Mouse (Mus musculus): ENCODE measurements at regions not wholly inside any gene's neighbourhood (a gene's known extent, or its start where the extent isn't known, plus 50 kb on each side); places are given as distances from the start of the nearest gene placed in this dataset.

- DNase-seq (ENCODE audit: low read depth, low spot score): no peak
Observed at GRCm38 (mm10) chr11:44229996-44230395, 169.9 kb upstream of the Il12b start.

- DNase-seq (ENCODE audit: low read depth, low spot score): peak; percentile 52
Observed at GRCm38 (mm10) chr11:44235456-44235855, 164.4 kb upstream of the Il12b start.

- DNase-seq (ENCODE audit: low read depth, low spot score): peak; percentile 87
Observed at GRCm38 (mm10) chr11:44238051-44238450, 161.8 kb upstream of the Il12b start.

DNA sequence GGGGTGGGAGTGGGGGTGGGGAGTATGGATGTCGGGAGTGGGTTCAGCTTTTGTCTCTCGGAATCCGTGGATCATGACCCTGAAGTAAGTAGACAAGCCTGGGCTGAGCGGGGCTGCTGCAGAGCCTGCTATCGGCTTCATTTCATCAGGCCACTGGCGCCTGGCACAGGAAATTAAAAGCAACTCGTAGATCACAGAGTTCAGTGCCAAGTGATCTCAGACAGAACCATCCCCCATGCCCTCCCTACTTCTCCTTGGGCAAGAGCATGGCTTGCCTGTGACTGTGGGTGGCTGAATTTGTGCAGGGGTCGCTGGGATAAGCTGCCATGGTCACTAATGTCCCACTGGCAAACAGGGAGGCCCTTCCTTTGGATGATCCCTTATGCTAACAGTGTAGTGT lies 161.3 kb upstream of the Il12b start:
- no peak for DNase-seq (ENCODE audit: low read depth, low spot score)

DNA sequence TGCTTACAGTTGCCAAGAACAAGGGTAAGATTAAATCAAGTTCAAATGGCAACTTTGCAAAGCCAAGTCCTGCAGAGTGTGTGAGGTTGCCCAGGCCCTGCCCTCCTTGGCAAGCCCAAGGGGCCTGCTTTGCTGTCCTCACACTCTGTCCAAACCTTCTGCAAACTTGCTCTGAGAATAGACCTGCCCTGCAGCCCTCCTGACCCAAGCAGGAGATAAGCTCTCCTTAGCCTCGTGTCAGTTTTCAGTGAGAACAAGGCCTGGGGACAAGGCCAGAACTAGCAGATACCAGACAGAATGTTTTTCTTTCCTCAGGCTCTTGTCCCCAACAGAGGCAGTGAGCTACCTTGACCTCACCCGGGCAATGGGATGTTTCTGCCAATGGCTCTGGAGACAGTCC lies 156.7 kb upstream of the Il12b start:
- DNase-seq (ENCODE audit: low read depth, low spot score): no peak

- DNase-seq (ENCODE audit: low read depth, low spot score): no peak
Observed at GRCm38 (mm10) chr11:44251821-44252220, 148.0 kb upstream of the Il12b start.

DNA sequence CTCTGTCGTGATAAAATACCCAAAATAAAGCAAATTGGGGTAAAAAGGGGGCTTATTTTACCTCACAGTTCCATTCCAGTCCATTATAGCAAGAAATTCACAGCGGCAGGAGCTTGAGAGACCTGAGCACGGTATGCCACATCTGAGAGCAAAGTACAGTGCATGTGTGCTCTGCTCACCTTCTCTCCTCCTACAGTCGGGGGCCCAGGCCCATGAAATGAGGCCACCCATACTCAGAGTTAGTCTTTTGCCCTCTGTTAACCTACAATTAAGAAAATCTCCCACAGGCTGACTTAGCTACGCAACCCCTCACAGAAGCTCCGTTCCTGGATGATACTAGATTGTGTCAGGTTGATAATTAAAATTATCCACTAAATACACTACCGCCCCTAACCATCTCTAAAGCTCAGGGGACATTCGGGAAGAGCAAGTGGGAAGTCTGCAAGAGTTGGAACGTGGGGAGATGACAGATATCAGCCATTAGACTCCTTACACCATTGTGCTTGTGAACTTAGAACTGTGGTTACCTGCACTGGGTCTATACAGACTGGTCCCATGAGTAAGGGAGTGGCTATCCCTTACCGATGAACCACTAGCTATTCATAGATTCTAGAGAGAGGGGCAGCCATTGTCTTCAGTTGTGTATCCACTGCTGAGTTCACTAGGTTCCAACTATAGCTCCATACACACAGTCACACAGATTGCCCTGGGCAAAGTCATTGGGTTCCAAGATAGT lies 139.3 kb upstream of the Il12b start:
- DNase-seq (ENCODE audit: low read depth, low spot score): no peak

DNA sequence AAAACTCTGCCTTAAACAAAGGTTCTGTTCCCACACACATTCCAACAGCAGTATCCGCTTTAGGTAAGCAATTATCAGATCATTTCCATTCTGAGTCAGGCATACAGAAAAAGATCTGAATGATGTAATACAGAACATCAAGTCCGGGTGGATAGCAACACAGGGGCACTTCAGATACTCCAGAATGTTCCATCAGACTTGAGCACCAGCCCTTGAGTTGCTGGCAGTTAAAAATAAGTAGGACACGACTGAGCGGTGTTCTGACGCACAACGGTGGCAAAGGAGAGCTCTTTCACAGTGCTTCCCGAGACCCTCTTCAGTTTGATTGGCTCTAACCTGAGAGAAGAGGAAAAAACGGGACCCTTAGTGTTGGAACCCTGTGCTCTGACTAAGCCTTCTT lies 138.2 kb upstream of the Il12b start:
- DNase-seq (ENCODE audit: low read depth, low spot score): no peak

DNA sequence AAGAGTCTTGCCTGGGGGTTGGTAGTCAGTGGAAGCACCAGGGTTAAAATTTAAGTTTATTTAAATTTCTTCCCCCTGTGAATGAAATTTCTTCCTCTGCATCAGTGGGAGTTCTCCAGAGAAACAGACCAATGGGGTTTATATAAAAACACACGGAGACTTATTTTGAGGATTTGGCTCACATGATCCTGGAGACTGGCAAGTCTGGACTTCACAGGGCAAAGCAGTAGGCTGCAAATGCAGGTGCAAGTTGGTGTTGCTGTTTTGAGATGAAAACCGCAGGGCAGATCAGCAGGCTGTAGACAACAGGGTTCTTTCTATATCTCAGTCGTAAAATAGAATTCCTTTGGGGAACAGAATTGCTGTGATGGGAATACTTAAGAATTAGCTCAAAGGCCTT lies 137.3 kb upstream of the Il12b start:
- DNase-seq (ENCODE audit: low read depth, low spot score): no peak

GRCm38 (mm10) chr11:44272268-44272667 lies 127.6 kb upstream of the Il12b start:
- DNase-seq (ENCODE audit: low read depth, low spot score): no peak

- no peak for DNase-seq (ENCODE audit: low read depth, low spot score)
Observed at GRCm38 (mm10) chr11:44278521-44279208, 121.2 kb upstream of the Il12b start.

DNA sequence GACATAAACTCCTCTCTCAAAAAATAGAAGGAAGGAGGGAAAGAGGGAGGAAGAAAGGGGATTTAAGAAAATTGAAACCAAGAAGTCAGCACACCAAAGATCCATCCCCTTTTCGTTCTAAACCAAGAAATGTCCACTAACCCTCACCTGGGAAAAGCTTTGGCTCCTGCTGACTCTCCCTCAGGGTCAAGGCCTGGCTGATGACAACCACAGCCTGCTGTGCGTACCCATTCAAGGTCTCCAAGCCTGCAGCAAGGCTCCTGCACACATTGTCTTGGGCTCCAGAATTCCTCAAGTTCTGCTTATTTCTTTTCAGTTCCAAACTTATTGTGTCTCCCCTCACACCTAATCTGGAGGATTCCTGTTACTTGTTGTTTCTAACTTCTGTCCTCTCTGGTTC lies 113.9 kb upstream of the Il12b start:
- no peak for DNase-seq (ENCODE audit: low read depth, low spot score)

DNA sequence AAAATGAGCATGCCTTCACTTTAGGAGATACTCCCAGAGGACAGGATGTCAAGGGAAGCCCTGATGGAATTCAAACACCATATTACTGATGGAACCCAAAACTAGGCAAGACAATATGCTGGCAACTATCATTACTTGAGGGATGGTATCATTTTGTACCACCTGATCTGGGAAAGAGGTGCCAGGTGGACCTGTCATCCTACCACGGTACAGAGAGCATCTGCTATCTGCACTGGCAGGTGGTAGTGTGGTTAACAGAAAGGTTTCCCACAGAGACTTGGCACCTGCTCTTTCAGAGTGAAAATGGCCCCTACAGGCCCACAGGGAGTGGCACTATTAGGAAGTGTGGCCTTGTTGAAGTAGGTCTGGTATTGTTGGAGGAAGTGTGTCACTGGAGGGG lies 111.0 kb upstream of the Il12b start:
- no peak for DNase-seq (ENCODE audit: low read depth, low spot score)

GRCm38 (mm10) chr11:44303786-44304185 lies 96.1 kb upstream of the Il12b start:
- DNase-seq (ENCODE audit: low read depth, low spot score): no peak

GRCm38 (mm10) chr11:44316061-44316460 lies 83.8 kb upstream of the Il12b start:
- DNase-seq (ENCODE audit: low read depth, low spot score): no peak

GRCm38 (mm10) chr11:44319136-44319535 lies 80.7 kb upstream of the Il12b start:
- DNase-seq (ENCODE audit: low read depth, low spot score): no peak

DNA sequence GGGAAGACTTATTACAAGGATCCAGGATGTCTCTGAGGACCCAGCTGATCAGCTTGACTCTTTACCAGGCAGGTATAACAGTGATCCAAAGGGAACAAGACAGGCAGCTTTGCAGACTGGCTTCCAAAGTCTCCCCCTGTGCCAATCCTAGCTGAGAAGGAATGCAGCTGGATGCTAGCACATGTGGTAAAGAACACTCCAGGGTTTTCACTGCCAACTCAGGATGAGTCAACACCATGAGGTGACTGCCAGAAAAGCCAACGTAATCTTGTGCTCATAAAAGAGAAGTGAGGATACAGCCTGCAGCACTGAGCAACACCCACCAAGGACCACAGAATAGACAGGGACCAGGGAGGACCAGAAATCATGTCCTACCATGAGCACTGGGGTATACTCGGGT lies 76.5 kb upstream of the Il12b start:
- no peak for DNase-seq (ENCODE audit: low read depth, low spot score)

- no peak for DNase-seq (ENCODE audit: low read depth, low spot score)
Observed at GRCm38 (mm10) chr11:44325066-44325465, 74.8 kb upstream of the Il12b start.

GRCm38 (mm10) chr11:44325525-44325924 lies 74.3 kb upstream of the Il12b start:
- no peak for DNase-seq (ENCODE audit: low read depth, low spot score)

DNA sequence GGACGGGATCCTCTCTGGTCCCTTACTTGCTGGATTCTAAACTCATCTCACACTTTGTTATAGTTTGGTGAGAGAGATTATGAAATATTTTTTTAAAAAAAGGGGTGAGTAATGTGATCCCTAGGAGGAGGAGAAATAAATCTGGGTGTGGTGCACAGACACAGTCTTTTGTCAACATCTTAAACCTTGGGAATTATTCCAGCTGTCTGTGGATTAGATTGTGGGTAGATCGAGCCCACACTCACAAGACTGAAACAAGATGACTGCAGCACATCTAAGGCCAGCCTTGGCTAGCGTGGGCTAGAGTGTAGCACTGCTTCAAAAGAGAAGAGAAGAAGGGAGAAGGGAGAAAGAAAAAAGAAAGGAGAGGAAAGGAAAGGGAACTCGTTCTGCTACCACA lies 70.4 kb upstream of the Il12b start:
- DNase-seq (ENCODE audit: low read depth, low spot score): no peak

DNA sequence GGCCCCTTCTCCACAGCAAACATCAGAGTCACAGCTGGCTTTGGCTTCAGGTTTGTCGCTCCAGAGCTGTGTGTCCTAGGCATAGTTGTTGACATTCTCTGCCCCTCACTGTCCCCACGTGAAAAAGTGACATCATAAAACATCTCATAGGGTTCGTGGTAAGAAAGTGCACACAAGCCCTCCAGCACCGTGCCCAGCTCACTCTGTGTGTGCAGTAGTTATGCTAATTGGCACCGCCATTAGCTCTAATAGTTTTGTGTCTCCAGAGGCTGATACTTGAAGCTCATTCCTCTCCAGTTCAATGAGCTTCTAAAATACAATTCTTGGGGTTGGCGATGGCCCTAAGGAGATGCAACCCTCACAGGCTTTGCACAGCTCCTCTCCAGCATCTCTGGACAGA lies 69.4 kb upstream of the Il12b start:
- DNase-seq (ENCODE audit: low read depth, low spot score): no peak

DNA sequence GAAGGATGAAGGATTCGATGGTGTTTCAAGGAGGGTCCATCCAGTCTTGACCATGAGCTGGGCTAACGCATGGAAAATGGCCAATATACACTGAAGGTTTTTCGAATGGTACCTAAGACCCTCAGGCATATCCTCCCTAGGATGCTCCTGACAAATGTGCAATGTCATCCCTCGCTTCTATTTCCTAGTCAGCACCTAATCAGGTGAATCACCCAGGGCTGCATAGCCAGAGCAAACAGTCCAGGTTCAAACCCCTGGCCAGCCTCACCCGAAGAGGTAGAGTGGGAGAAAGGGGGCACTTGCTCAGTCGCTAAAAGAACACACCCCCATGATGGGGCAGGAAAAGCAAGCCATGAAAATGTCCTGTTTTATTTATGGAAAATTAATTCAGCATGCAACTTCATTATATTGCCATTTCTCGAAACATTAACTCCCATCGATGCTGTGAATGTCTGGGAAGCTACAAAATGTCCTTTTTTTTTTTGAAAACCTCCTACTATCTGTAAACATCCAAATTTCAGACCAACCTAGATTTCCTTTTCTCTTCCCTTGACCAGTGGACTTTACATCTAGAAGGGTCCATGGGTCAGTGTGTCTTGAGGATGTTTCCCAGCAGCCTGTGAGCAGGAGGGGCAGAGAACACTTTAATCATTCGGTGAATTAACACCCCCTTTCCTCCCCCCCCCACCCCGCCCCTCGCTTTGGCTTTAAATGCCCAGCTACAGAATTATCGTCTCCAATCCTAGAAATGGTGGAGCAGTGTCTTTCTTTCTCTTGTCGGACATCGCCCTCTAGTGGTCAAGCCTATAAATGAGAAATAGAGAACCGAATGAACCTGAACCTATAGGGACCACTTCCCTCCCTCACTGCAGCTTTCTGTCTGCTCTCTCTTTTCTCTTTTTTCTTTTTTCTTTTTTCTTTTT lies 68.8 kb upstream of the Il12b start:
- peak; percentile 73 for DNase-seq (ENCODE audit: low read depth, low spot score)

Measured in ZHBTc4 (cell line).